Mouse (Mus musculus) liver, embryonic 16.5 days (tissue): ENCODE data around the gene Atf4. TPM values are rescaled to one million over a fixed set of nuclear protein-coding genes. Genes with fewer than 3 reads are reported as not detected.

ENCODE experiments used
- ATAC-seq: fragments of 200-750 bp; cut with Nextera tagmentation; 2 replicates; pipeline ENCODE4 v1.8.0; 2017; ENCODE audit warnings: low read depth, mild to moderate bottlenecking, moderate number of reproducible peaks, moderate library complexity
- H3K27ac ChIP-seq: fragments of 300-500 bp; sonication (generic); 2 replicates; pipeline ENCODE4 v1.5.1; 2014; ENCODE audit warnings: mild to moderate bottlenecking, low read length
- H3K27me3 ChIP-seq: fragments of 300-500 bp; sonication (generic); 2 replicates; pipeline ENCODE4 v1.6.1; 2014; ENCODE audit warnings: low read depth, low read length, mixed read lengths; ENCODE audit not compliant: control insufficient read depth, insufficient read depth
- H3K36me3 ChIP-seq: fragments of 300-500 bp; sonication (generic); 2 replicates; pipeline ENCODE4 v1.6.1; 2014; ENCODE audit warnings: mild to moderate bottlenecking; ENCODE audit not compliant: control insufficient read depth, insufficient read depth
- H3K4me1 ChIP-seq: fragments of 300-500 bp; sonication (generic); 2 replicates; pipeline ENCODE4 v1.6.1; 2014; ENCODE audit warnings: low read depth, low read length, mixed read lengths; ENCODE audit not compliant: control insufficient read depth
- H3K4me2 ChIP-seq: fragments of 300-500 bp; sonication (generic); 2 replicates; pipeline ENCODE4 v1.6.1; 2014; ENCODE audit warnings: low read depth, low read length, mixed read lengths
- H3K4me3 ChIP-seq: fragments of 300-500 bp; sonication (generic); 2 replicates; pipeline ENCODE4 v1.5.1; 2014; ENCODE audit warnings: low read depth, mild to moderate bottlenecking, low read length
- H3K9ac ChIP-seq: fragments of 300-500 bp; sonication (generic); 2 replicates; pipeline ENCODE4 v1.6.1; 2014; ENCODE audit warnings: low read depth, low read length
- H3K9me3 ChIP-seq: fragments of 300-500 bp; sonication (generic); replicated peaks from 2 replicates; pipeline ENCODE4 v1.6.1; 2016; ENCODE audit warnings: low read length; ENCODE audit not compliant: control insufficient read depth
- WGBS: fragments of 180-500 bp; shearing (Covaris S2); extraction: QIAGEN DNeasy Blood & Tissue Kit; methylation state at CpG from one replicate; pipeline ENCODE4 v1.1.7; 2014; ENCODE audit not compliant: insufficient replicate concordance; 5-methylcytosine and 5-hydroxymethylcytosine counted together
- polyA plus RNA-seq: library from polyadenylated mRNA; unstranded; fragments of >200 nt; fragmentation: Nextera tagmentation; extraction: Ambion mirVana; gene quantifications from 2 replicates; pipeline ENCODE4 v1.2.1, GENCODE M21; 2015

The Atf4 gene
- 138 and 139 TPM in 2 replicates for polyA plus RNA-seq

DNA sequence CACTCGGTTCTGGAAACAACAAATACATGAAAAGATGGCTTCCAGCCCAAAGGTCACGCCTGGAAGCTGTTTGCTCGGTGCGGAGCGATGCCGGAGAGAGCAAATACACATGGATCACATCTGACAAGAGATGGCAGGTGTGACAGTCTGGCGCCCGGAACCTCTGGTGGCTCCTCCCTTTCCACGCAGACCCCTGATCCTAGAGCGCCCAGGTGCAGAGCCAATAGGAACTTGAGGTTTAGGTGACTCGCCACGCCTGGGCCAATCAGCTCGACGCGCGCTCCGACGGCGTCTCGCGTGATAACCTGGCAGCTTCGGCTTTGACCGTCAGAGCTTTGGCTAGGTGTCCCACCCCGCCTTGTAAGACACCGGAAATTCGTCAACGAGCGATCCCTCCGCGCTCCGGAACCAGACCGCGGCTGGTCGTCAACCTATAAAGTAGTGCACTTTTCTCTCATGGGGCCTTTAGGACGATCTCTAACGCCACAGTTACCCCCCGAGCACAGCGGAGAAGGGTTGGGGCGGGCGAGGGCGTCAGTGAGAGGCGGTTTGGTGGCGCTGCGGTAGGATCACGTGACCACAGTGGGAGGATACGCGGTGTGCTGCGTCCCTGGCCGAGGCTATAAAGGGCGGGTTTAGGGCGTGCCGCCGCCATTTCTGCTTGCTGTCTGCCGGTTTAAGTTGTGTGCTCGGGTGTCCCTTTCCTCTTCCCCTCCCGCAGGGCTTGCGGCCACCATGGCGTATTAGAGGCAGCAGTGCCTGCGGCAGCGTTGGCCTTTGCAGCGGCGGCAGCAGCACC, at the start of gene Atf4:
TSS of gene Atf4 (plus strand) at position 338 of the 799 bp plus-strand sequence.
- H3K4me2 ChIP-seq = peak within 1 kb of the TSS; percentile 97
- no peaks in the 10 kb centered on the region for H3K9me3 ChIP-seq
- H3K4me3 ChIP-seq = peak within 1 kb of the TSS; percentile 91
- ATAC-seq = peak; percentile 89
- H3K9ac ChIP-seq = peak within 1 kb of the TSS; percentile 96
- H3K36me3 ChIP-seq = peaks cover 24% of the 10 kb centered on the region
- H3K27ac ChIP-seq = peak within 1 kb of the TSS; percentile 99
- peaks cover 74% of the 10 kb centered on the region for H3K4me1 ChIP-seq
- under 1% methylated on average over 62 of the region's 62 CpGs for WGBS
- H3K27me3 ChIP-seq = no peaks in the 10 kb centered on the region

DNA sequence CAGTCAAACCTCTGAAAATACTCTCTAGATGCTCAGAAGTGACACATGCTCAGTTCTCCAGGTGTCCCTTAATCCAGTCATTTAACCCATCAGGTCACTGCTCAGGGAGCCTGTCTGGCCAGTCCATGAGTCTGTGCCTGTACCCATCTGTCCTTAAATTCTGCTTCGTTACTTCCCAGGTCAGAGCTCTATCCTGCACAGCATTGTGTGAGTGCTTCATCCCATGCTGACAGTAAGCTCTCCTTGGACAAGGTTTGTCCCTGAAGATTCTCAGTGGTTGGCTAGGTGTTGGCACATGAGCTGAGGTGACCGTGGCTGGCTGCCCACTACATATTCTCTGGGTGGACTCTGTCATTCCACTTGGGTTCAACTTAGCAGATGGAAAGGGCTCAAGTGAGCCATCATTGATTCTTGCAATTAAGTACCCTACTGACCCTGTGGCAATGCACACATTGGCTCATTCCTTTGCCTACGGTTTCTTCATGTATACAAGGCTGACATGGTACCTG, 48.9 kb upstream of the Atf4 start:
- Histone ChIP-seq H3K27me3 (no peaks in the 10 kb centered on the region), H3K4me3 (no peak overlapping the region), H3K4me2 (no peak overlapping the region), H3K36me3 (no peaks in the 10 kb centered on the region), H3K4me1 (no peaks in the 10 kb centered on the region), H3K27ac (no peak overlapping the region), H3K9me3 (no peaks in the 10 kb centered on the region), H3K9ac (no peak overlapping the region)
- ATAC-seq = no peak
- 51% methylated on average over 3 of the region's 3 CpGs for WGBS

DNA sequence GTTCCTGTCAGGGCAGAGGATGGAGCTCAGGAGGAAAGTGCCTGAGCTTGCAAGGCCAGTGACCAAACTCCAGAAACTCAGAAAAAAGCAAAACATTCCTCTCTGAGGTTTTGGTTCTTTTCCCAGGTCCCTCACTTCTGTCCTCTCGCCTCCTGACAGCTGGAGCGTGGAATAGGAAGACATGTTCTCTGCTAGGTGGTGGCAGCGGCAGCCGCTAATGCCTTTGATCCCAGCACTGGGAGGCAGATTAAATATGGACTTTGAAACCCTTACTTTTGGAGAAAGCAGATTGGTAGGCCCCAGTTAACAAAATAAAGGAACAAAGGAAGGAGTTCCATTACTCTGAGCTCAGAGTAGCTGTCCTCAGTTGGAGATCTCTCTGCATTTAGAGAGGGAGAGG, 46.5 kb upstream of the Atf4 start:
- Histone ChIP-seq H3K27ac (no peak overlapping the region), H3K27me3 (no peaks in the 10 kb centered on the region), H3K4me1 (no peaks in the 10 kb centered on the region), H3K4me2 (no peak overlapping the region), H3K36me3 (no peaks in the 10 kb centered on the region), H3K9me3 (no peaks in the 10 kb centered on the region), H3K9ac (no peak overlapping the region), H3K4me3 (no peak overlapping the region)
- ATAC-seq = no peak
- WGBS = 48% methylated on average over 4 of the region's 4 CpGs

DNA sequence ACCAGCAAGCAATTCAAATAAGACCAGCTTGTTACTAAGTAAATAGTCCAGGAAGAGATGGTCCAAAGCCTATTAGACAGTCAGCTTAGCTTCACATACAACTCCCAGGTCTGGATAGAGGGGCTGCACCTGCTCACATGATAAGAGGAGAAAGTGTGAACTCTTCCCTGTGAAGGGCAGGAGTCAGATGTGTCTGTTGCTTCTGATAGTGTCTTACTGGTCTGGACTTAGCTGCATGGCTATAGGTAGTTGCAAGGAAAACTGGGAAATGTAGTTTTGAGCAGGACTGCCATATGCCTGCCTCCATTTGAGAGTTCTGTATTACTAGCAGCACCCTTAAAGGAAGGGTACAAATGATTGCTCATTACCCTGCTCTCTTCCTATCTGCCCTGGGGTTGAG, 41.3 kb upstream of the Atf4 start:
- Histone ChIP-seq H3K27ac (no peak overlapping the region), H3K4me1 (no peaks in the 10 kb centered on the region), H3K36me3 (no peaks in the 10 kb centered on the region), H3K9me3 (no peaks in the 10 kb centered on the region), H3K9ac (no peak overlapping the region), H3K4me2 (no peak overlapping the region), H3K27me3 (no peaks in the 10 kb centered on the region), H3K4me3 (no peak overlapping the region)
- ATAC-seq = peak; percentile 62

DNA sequence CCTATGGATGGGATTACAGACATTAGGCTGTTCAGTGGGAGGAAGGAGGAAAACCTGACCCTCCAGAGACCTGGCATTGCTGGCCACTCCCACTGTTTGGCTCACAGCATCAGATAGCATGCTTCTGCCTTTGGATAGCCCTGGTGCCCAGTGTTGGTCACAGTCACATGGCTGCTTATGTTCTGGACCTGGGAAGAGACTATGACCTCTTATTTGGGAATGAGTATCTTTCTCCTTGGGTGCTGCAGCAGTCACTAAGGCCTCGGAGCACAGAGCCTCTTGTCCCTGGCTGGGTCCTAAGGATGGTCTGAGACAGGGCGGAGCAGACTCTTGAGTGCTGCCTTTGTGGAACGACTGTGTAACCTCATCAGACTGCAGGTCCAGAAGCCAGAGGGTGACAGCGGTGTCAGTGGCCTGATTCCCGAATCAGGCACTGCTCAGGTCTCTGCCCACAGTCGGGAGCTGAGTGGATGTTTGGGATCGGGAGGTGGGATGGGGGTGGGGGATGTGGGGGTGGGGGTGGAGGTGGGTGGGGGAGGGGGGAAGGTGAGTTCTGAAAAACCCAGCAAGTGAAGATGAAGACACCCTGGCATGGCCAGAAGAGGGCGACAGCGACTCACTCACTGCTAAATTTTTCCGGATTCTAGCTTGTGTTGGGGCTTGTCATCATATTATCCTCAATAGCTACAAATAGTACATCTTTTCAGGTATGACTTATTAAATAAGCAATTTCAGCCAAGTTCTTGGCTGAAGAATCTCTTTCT, 39.1 kb upstream of the Atf4 start:
- Histone ChIP-seq H3K27me3 (no peaks in the 10 kb centered on the region), H3K4me1 (peaks cover 2% of the 10 kb centered on the region), H3K9me3 (no peaks in the 10 kb centered on the region), H3K4me2 (no peak overlapping the region), H3K9ac (no peak overlapping the region), H3K4me3 (no peak overlapping the region), H3K27ac (no peak overlapping the region), H3K36me3 (no peaks in the 10 kb centered on the region)
- no peak for ATAC-seq
- WGBS = 17% methylated on average over 9 of the region's 10 CpGs

DNA sequence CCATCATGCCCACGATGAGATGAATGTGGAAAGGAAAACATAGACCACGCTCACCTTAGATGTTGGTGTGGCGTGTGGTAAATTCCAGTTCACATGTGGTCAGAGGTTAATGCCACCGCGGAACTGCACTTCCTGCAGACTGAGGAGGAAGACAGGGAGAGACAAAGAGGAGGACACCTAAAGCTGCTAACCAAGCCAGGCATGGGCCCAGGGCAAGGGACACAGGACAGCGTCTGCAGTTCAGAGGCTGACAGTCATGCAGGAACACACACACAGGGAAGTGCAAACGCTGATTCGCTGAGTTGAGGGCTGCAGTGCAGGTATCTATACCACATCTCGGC, 38.5 kb upstream of the Atf4 start:
- Histone ChIP-seq H3K27me3 (no peaks in the 10 kb centered on the region), H3K4me1 (peaks cover 2% of the 10 kb centered on the region), H3K27ac (no peak overlapping the region), H3K9ac (no peak overlapping the region), H3K36me3 (no peaks in the 10 kb centered on the region), H3K4me2 (no peak overlapping the region), H3K4me3 (no peak overlapping the region), H3K9me3 (no peaks in the 10 kb centered on the region)
- ATAC-seq = no peak
- WGBS = 32% methylated on average over 9 of the region's 9 CpGs

DNA sequence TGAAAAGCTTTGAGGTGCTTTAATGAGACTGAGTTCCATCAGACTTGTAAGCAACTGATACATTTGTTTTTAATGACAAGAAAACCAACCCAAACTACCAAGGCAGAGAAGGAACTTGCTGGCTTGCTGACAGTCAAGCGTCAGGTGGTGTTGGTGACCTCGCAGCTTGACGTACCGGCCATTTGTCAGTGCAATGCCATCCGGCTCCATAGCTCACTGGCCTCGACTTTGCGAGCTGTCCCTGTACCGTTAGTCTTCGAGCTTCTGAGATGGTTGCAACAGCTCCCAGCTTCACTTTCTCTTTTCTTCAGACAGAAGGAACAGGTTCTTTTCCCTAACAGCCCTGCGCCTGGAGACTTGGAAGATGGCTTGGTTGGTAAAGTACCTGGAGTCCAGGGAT, 37.5 kb upstream of the Atf4 start:
- peaks cover 2% of the 10 kb centered on the region for H3K4me1 ChIP-seq
- no peak overlapping the region for H3K27ac ChIP-seq
- H3K9me3 ChIP-seq = no peaks in the 10 kb centered on the region
- H3K4me2 ChIP-seq = no peak overlapping the region
- 65% methylated on average over 10 of the region's 10 CpGs for WGBS
- no peak overlapping the region for H3K9ac ChIP-seq
- H3K4me3 ChIP-seq = no peak overlapping the region
- H3K36me3 ChIP-seq = no peaks in the 10 kb centered on the region
- ATAC-seq = no peak
- no peaks in the 10 kb centered on the region for H3K27me3 ChIP-seq

DNA sequence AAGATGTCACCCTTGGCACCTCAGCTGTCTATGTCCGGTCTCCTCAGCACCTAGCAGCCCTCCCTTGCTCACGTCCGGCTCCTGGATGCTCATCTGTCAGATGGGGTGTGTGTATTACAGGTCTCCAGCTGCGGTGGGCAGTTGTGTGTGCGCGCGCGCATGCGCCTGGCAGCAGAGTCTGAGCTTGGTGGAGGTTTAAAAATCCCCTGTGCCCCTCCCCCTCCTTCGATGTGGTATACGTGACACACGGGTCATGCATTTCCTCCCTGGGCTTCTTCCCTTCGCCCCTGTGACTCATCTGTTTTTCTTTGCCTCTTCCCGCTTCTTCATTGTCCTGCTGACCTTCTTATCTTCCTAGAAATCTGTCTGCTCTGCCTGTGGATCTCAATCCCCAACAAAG, 35.8 kb upstream of the Atf4 start:
- no peak overlapping the region for H3K9ac ChIP-seq
- H3K4me1 ChIP-seq = peaks cover 2% of the 10 kb centered on the region
- H3K4me3 ChIP-seq = no peak overlapping the region
- peak overlapping the region; percentile 7; the same call in 1 of the 2 replicates for H3K4me2 ChIP-seq
- WGBS = 15% methylated on average over 14 of the region's 14 CpGs
- H3K27ac ChIP-seq = no peak overlapping the region
- no peaks in the 10 kb centered on the region for H3K27me3 ChIP-seq
- no peaks in the 10 kb centered on the region for H3K36me3 ChIP-seq
- ATAC-seq = 0 out of 2 replicates have a peak, but pooled peaks have one; percentile 9
- H3K9me3 ChIP-seq = no peaks in the 10 kb centered on the region
